Mouse (Mus musculus) stomach, postnatal 0 days (tissue): ENCODE data around the gene Piwil4.

Source experiments
- CTCF ChIP-seq: IDR thresholded peaks from 2 replicates; pipeline ENCODE4 v1.5.1; 2016; ENCODE audit warnings: antibody characterized with exemption, low read depth, mild to moderate bottlenecking, moderate library complexity
- EP300 ChIP-seq: optimal IDR thresholded peaks from 2 replicates; pipeline ENCODE3; 2016; ENCODE audit warnings: antibody characterized with exemption

DNA sequence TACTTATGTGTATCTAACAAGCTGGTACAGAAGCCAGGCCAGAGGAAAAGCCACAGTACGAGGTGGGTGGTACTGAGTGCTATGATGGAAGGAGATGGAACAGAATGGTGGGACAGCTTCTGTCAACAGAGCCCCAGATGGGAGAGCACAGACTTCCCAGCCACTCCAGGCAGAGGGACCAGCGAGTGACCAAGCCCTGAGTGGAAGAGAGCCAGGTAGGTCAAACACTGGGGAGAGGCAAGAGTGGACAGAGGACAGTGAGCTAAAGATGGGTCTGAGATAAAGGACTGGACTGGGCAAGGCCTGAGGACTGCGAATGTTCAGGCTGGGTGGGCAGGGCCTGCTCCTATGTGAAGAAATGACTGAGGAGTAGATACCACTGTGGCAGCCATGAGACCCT is 72.2 kb downstream of the Piwil4 start:
- TF ChIP-seq CTCF (no peak), EP300 (no peak)
